Mouse (Mus musculus) forebrain, embryonic 14.5 days (tissue): ENCODE measurements at regions not wholly inside any gene's neighbourhood (a gene's known extent, or its start where the extent isn't known, plus 50 kb on each side); places are given as distances from the start of the nearest gene placed in this dataset.

Source experiments
- ATAC-seq: fragments of 200-750 bp; cut with Nextera tagmentation; 2 replicates; pipeline ENCODE4 v1.8.0; 2017; ENCODE audit warnings: mild to moderate bottlenecking, moderate library complexity
- DNase-seq: peaks from one replicate; pipeline ENCODE4 v3.0.0-alpha.2; 2015; ENCODE audit warnings: low spot score
- H3K27ac ChIP-seq: fragments of 300-500 bp; sonication (generic); 2 replicates; pipeline ENCODE4 v1.5.1; 2014; ENCODE audit warnings: low read depth, mild to moderate bottlenecking, control low read depth, low read length, moderate library complexity
- H3K27me3 ChIP-seq: fragments of 300-500 bp; sonication (generic); replicated peaks from 2 replicates; pipeline ENCODE4 v1.6.1; 2014; ENCODE audit warnings: low read length, control low read depth, mixed read lengths; ENCODE audit not compliant: control insufficient read depth, insufficient read depth
- H3K36me3 ChIP-seq: fragments of 300-500 bp; sonication (generic); 2 replicates; pipeline ENCODE4 v1.6.1; 2014; ENCODE audit warnings: low read length, control low read depth; ENCODE audit not compliant: control insufficient read depth, insufficient read depth
- H3K4me1 ChIP-seq: fragments of 300-500 bp; sonication (generic); 2 replicates; pipeline ENCODE4 v1.6.1; 2014; ENCODE audit warnings: antibody characterized with exemption, low read length, control low read depth; ENCODE audit not compliant: control insufficient read depth, insufficient read depth
- H3K4me2 ChIP-seq: fragments of 300-500 bp; sonication (generic); 2 replicates; pipeline ENCODE4 v1.6.1; 2014; ENCODE audit warnings: mild to moderate bottlenecking, control low read depth, low read length
- H3K4me3 ChIP-seq: fragments of 300-500 bp; sonication (generic); 2 replicates; pipeline ENCODE4 v1.5.1; 2014; ENCODE audit warnings: low read depth, low read length, control low read depth
- H3K9ac ChIP-seq: fragments of 300-500 bp; sonication (generic); 2 replicates; pipeline ENCODE4 v1.6.1; 2014; ENCODE audit warnings: mild to moderate bottlenecking, low read length, control low read depth, moderate library complexity
- H3K9me3 ChIP-seq: fragments of 300-500 bp; sonication (generic); replicated peaks from 2 replicates; pipeline ENCODE4 v1.6.1; 2016; ENCODE audit warnings: low read length, control low read depth, mixed read lengths; ENCODE audit not compliant: control insufficient read depth
- WGBS: fragments of 180-500 bp; shearing (Covaris S2); extraction: QIAGEN DNeasy Blood & Tissue Kit; methylation state at CpG from one replicate; pipeline ENCODE4 v1.1.7; 2014; 5-methylcytosine and 5-hydroxymethylcytosine counted together

DNA sequence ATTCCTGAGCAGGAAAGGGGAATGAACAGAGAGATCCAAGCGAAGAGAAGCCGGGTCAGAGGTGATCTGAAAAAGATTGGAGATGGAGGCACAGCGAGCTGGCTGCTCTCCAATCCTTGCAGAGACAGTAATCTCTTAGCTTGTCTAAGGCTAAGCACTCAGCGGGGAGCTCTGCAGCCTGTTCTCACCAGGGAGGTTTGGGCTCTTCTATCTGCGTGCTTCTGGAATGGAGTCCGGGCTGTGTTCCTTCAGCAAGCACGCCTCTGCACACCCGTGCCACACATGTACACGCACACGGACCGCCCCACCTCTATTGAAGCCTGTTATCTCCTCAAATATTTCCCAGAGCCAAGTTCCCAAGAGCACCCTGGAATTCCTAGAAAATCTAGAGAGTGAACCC, 161.3 kb downstream of the Cct6b start:
- Histone ChIP-seq H3K4me2 (no peak overlapping the region; the same call in 1 of the 2 replicates), H3K4me3 (no peak overlapping the region), H3K27ac (no peak overlapping the region), H3K4me1 (peaks cover 6% of the 10 kb centered on the region; the same call in 1 of the 2 replicates), H3K36me3 (no peaks in the 10 kb centered on the region), H3K27me3 (no peaks in the 10 kb centered on the region), H3K9me3 (no peaks in the 10 kb centered on the region), H3K9ac (no peak overlapping the region)
- DNase-seq (peak; percentile 64), ATAC-seq (no peak)
- WGBS: 10% methylated on average over 11 of the region's 11 CpGs

DNA sequence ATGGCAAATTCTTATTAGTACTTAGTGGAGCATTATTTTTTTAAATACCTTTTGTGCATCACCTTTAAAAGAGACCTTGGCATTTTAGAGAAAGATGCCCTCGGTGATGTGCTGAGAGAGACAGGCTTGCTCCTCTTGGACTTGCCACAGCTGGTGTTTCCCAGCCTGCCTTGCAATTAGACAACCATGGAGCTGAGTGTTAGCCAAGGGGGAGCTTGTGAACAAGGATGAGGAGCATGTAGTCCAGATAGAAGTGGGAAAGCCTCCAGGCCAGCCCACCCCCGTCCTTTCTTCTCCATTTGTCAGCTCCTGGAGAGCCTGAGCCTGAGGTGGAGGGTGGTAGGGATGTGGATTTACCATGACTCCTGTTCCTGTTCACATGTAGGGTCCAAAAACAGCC, 161.9 kb downstream of the Cct6b start:
- Histone ChIP-seq H3K4me1 (peaks cover 6% of the 10 kb centered on the region; the same call in 1 of the 2 replicates), H3K9ac (no peak overlapping the region), H3K4me3 (no peak overlapping the region), H3K9me3 (no peaks in the 10 kb centered on the region), H3K36me3 (no peaks in the 10 kb centered on the region), H3K4me2 (no peak overlapping the region), H3K27me3 (no peaks in the 10 kb centered on the region), H3K27ac (no peak overlapping the region)
- ATAC-seq: no peak
- DNase-seq: peak; percentile 29
- 40% methylated on average over 2 of the region's 2 CpGs for WGBS

- Histone ChIP-seq H3K9me3 (no peaks in the 10 kb centered on the region), H3K27ac (no peak overlapping the region), H3K4me1 (peaks cover 6% of the 10 kb centered on the region; the same call in 1 of the 2 replicates), H3K27me3 (no peaks in the 10 kb centered on the region), H3K9ac (no peak overlapping the region), H3K4me2 (no peak overlapping the region), H3K36me3 (no peaks in the 10 kb centered on the region), H3K4me3 (no peak overlapping the region)
- WGBS: 72% methylated on average over 9 of the region's 9 CpGs
- ATAC-seq (no peak), DNase-seq (no peak)
These were observed 164.0 kb downstream of the Cct6b start for GRCm38 (mm10) chr11:82600151-82600550.

DNA sequence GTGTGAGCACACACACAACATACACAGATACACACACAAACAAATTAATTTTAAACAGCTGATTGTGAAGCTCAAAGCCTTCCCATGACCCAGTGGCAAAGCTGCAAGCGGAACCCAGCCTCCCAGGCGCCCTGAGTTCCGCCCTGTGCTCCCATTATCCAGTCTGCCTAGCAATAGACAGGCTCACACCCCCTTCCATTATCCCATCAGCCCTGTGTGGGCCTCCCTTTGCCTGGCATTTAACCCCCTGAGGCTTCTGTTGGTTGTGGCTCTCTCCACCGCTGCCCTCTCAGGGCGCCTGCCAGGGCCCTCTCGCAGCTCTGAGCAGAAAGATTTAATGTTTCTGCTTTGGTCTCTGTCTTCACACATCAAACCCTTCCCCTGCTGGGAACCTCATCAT, 166.4 kb downstream of the Cct6b start:
- Histone ChIP-seq H3K4me2 (no peak overlapping the region), H3K4me3 (no peak overlapping the region), H3K36me3 (no peaks in the 10 kb centered on the region), H3K27me3 (no peaks in the 10 kb centered on the region), H3K27ac (no peak overlapping the region), H3K9me3 (no peaks in the 10 kb centered on the region), H3K9ac (no peak overlapping the region), H3K4me1 (peaks cover 4% of the 10 kb centered on the region; the same call in 1 of the 2 replicates)
- 17% methylated on average over 6 of the region's 6 CpGs for WGBS
- ATAC-seq (no peak), DNase-seq (no peak)

- no peak overlapping the region for H3K27ac ChIP-seq
- DNase-seq (no peak), ATAC-seq (no peak)
- H3K9ac ChIP-seq: no peak overlapping the region
- no peaks in the 10 kb centered on the region for H3K9me3 ChIP-seq
- no peaks in the 10 kb centered on the region for H3K27me3 ChIP-seq
- 74% methylated on average over 3 of the region's 3 CpGs for WGBS
- no peaks in the 10 kb centered on the region for H3K36me3 ChIP-seq
- no peaks in the 10 kb centered on the region for H3K4me1 ChIP-seq
- H3K4me2 ChIP-seq: no peak overlapping the region
- H3K4me3 ChIP-seq: no peak overlapping the region
These were observed 167.3 kb downstream of the Cct6b start for GRCm38 (mm10) chr11:82596801-82597200.

DNA sequence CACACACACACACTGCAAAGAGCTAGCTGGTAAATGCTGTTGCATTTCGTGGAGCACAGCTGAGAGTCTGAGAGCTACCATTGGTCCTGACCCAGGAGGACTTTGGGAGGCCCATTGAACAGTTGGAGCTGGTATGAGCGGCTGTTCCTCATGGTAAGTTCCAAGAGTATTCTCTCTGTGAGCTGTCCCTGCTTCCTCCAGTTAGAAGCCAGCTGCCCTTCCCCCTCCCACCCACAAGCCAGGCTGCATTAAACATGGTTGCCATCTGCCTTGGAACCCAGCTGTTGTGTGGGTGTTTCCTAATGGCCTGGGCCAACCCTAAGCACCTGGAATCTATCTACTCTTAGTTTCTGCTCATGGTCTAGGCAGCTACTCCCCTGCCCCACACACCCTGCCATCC, 174.4 kb downstream of the Cct6b start:
- Histone ChIP-seq H3K4me3 (no peak overlapping the region), H3K4me1 (no peaks in the 10 kb centered on the region), H3K9ac (no peak overlapping the region), H3K4me2 (no peak overlapping the region), H3K9me3 (no peaks in the 10 kb centered on the region), H3K27me3 (no peaks in the 10 kb centered on the region), H3K36me3 (no peaks in the 10 kb centered on the region), H3K27ac (no peak overlapping the region)
- WGBS: 83% methylated on average over 2 of the region's 2 CpGs
- no peak for DNase-seq
- ATAC-seq: no peak

DNA sequence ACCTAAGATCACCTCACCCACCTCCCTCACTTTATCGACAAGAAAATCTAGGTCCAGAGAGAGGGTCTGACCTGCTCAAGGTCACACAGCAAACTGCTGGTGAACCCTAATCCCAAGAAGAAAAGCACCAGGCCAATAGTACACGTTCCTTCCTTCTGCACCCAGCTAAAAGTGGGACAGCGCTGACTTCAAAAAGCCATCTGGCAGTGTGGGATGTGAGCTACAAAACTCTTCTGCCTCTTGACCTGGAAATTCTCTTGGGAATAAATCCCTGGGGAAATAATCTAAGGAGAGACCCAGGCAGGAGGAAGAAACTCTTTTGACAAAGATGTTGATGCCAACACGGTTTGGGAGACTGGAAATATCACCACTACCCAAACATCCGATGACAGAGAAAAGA, 175.4 kb downstream of the Cct6b start:
- WGBS: 91% methylated on average over 5 of the region's 5 CpGs
- no peak for ATAC-seq

GRCm38 (mm10) chr11:82579841-82580415, 184.2 kb downstream of the Cct6b start:
- Histone ChIP-seq H3K4me2 (peak overlapping the region; percentile 12; the same call in 1 of the 2 replicates), H3K36me3 (no peaks in the 10 kb centered on the region), H3K27me3 (peaks cover 3% of the 10 kb centered on the region; the same call in 1 of the 2 replicates), H3K27ac (peak overlapping the region; percentile 78), H3K4me1 (peaks cover 16% of the 10 kb centered on the region), H3K9me3 (no peaks in the 10 kb centered on the region), H3K9ac (no peak overlapping the region), H3K4me3 (no peak overlapping the region)
- ATAC-seq (peak; percentile 91), DNase-seq (peak; percentile 90)
- WGBS: 1% methylated on average over 7 of the region's 7 CpGs

More for the DNA sequence above, 175.4 kb downstream of the Cct6b start:
- no peaks in the 10 kb centered on the region for H3K27me3 ChIP-seq
- H3K4me3 ChIP-seq: no peak overlapping the region
- no peak overlapping the region for H3K27ac ChIP-seq
- no peaks in the 10 kb centered on the region for H3K9me3 ChIP-seq
- no peak overlapping the region for H3K4me2 ChIP-seq
- no peak for DNase-seq
- H3K36me3 ChIP-seq: no peaks in the 10 kb centered on the region
- H3K4me1 ChIP-seq: no peaks in the 10 kb centered on the region
- H3K9ac ChIP-seq: no peak overlapping the region

- H3K27me3 ChIP-seq: peaks cover 3% of the 10 kb centered on the region; the same call in 1 of the 2 replicates
- 55% methylated on average over 3 of the region's 3 CpGs for WGBS
- no peaks in the 10 kb centered on the region for H3K9me3 ChIP-seq
- no peaks in the 10 kb centered on the region for H3K36me3 ChIP-seq
- H3K4me1 ChIP-seq: peaks cover 16% of the 10 kb centered on the region
- H3K4me2 ChIP-seq: no peak overlapping the region
- no peak for DNase-seq
- no peak overlapping the region for H3K9ac ChIP-seq
- no peak for ATAC-seq
- H3K27ac ChIP-seq: no peak overlapping the region
- H3K4me3 ChIP-seq: no peak overlapping the region
These were observed 187.3 kb downstream of the Tmem132e start for GRCm38 (mm10) chr11:82576019-82576418.
